Mouse (Mus musculus): ENCODE measurements around the gene Asgr1. TPM values are rescaled to one million over a fixed set of nuclear protein-coding genes. Genes with fewer than 3 reads are reported as not detected.
"Not testable (repeated sequence)": the region's sequence is repeated elsewhere in the genome, so short reads cannot be mapped to it uniquely, and the experiment has no call there.

The Asgr1 gene
- polyA plus RNA-seq, 1 experiment from 2014 or later = 1.1 TPM

DNA sequence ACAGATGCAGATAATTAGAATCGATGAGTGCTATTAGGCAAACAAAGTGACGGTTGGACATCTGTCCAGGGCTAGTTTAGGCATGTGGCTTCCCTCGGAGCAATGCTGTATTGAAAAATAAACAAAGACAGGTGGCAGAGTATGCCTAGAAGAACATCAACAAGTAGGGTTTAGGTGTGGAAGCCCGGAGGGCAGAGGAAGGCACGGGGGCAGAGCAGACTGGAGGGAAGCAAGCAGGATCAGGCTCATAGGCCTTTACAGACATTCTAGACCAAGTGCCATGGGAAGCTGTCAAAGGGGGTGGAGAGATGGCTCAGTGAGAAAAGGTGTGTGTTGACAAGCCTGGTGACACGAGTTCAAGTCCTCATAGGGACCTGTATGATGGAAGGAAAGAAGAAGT lies 4.5 kb upstream of the Asgr1 start:
- 52% methylated on average over 6 of the region's 6 CpGs for WGBS
- no peak for ATAC-seq (ENCODE audit: insufficient number of reproducible peaks, low FRiP score, low TSS enrichment, low read depth)
- Histone ChIP-seq H3K9ac (no peak overlapping the region), H3K36me3 (peaks cover 14% of the 10 kb centered on the region), H3K4me3 (no peak overlapping the region), H3K27ac (no peak overlapping the region), H3K4me1 (peaks cover 3% of the 10 kb centered on the region; the same call in 1 of the 2 replicates), H3K4me2 (no peak overlapping the region), H3K27me3 (0 out of 2 replicates have a peak, but pooled peaks cover 2% of the 10 kb centered on the region), H3K9me3 (no peaks in the 10 kb centered on the region)

DNA sequence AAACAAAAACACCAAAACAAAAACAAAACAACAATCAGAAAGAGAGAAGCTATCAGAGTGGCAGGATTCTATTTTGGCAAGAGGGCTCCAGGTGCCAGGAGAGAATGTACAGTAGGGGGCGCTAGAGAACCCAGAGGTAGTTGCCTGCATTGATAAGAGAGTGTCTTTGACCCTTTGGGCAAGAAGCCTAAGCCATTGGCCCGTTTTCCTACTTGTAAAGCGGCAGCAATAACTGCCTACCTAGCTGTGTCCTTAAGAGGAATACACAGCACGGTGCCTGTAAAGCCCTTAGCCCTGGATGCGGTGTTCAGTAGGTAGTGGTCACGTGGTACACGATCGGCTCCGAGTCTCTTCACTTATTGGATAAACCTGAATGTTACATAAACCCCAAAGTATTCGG lies 4.1 kb upstream of the Asgr1 start:
- Histone ChIP-seq H3K4me2 (no peak overlapping the region), H3K4me3 (no peak overlapping the region), H3K9ac (no peak overlapping the region), H3K27ac (no peak overlapping the region), H3K27me3 (0 out of 2 replicates have a peak, but pooled peaks cover 5% of the 10 kb centered on the region), H3K9me3 (no peaks in the 10 kb centered on the region), H3K4me1 (peaks cover 3% of the 10 kb centered on the region; the same call in 1 of the 2 replicates), H3K36me3 (peaks cover 9% of the 10 kb centered on the region)
- ATAC-seq (ENCODE audit: insufficient number of reproducible peaks, low FRiP score, low TSS enrichment, low read depth) = no peak
- WGBS = 51% methylated on average over 10 of the region's 10 CpGs

DNA sequence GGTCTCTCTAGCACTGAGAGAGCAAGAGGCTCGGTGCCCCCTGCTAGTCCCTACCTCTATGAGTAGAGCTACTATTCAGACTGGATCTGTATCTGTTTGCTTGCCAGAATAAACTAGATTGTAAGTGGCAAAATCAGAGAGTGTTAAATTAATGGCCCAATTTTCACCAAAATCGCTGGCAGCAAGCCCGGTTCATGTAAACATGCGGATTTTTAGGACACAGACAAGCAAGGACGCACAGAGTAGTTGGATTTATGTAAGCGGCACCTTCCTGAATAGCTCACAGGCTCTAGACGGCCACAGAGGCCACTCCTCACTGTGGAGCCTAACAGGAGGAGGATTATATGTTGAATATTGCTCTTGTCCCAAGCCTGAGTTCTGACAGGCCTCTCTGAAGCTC lies 729 bp upstream of the Asgr1 start:
- Histone ChIP-seq H3K9me3 (no peaks in the 10 kb centered on the region), H3K27ac (no peak overlapping the region), H3K27me3 (0 out of 2 replicates have a peak, but pooled peaks cover 8% of the 10 kb centered on the region)

DNA sequence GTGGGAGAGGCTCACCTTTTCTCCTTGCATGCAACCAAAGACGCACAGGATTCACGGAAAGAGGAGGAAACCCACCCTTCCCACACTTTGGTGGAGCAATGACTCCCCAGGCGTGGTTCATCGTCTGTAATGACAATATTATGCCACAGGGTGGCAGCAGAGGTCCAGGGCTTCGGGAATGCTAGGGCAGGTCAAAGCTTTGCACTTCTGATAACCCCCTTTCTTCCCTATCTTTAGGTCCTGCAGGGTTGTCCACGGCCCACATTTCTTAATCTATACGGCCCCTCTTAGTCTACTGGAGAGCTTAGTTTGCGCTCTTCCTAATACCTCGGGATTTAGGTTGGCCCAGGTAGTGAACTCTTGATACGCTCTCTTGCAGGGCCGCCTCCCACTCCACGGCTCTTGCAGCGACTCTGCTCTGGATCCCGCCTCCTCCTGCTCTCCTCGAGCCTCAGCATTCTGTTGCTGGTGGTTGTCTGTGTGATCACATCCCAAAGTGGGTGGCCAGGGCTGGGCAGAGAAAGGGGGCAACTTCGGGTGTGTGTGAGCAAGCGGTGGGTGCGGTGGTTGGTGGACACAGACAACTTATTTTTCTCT lies 1.8 kb downstream of the Asgr1 start:
- Histone ChIP-seq H3K27ac (no peak overlapping the region), H3K4me1 (peaks cover 11% of the 10 kb centered on the region), H3K4me3 (no peak overlapping the region), H3K36me3 (no peaks in the 10 kb centered on the region), H3K27me3 (0 out of 2 replicates have a peak, but pooled peaks cover 8% of the 10 kb centered on the region), H3K4me2 (peak overlapping the region; percentile 12; the same call in 1 of the 2 replicates), H3K9me3 (no peaks in the 10 kb centered on the region), H3K9ac (no peak overlapping the region)
- ATAC-seq (ENCODE audit: insufficient number of reproducible peaks, low FRiP score, low TSS enrichment, low read depth) = no peak
- WGBS = 26% methylated on average over 18 of the region's 18 CpGs

More for the DNA sequence above, 729 bp upstream of the Asgr1 start:
- 58% methylated on average over 7 of the region's 7 CpGs for WGBS
- peaks cover 11% of the 10 kb centered on the region for H3K4me1 ChIP-seq
- H3K9ac ChIP-seq = no peak overlapping the region
- ATAC-seq (ENCODE audit: insufficient number of reproducible peaks, low FRiP score, low TSS enrichment, low read depth) = no peak
- no peak overlapping the region for H3K4me3 ChIP-seq
- no peaks in the 10 kb centered on the region for H3K36me3 ChIP-seq
- H3K4me2 ChIP-seq = no peak overlapping the region

DNA sequence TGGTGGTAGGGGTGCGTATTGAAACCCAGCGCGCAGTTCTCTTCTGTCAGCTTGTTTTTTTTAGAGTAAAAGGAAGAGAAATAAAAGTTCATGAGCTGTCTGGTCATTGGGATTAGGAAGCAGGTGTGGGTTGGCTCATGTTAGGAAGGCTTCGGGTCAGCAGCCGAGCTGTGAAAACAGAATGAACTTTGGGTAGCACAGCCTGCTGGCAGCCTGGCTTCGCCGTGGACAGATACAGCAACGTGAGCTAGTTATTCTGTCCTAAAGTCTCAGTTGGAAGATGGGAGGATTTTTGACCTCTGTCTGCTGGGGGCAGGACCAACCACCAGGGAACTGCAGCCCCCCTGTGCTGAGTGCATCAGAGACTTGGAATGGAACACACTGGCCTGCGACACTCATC lies 3.9 kb downstream of the Asgr1 start:
- Histone ChIP-seq H3K4me1 (peaks cover 11% of the 10 kb centered on the region), H3K9ac (no peak overlapping the region), H3K4me3 (no peak overlapping the region), H3K9me3 (no peaks in the 10 kb centered on the region), H3K27me3 (0 out of 2 replicates have a peak, but pooled peaks cover 8% of the 10 kb centered on the region), H3K27ac (no peak overlapping the region), H3K36me3 (no peaks in the 10 kb centered on the region), H3K4me2 (no peak overlapping the region)
- 79% methylated on average over 9 of the region's 9 CpGs for WGBS
- ATAC-seq (ENCODE audit: insufficient number of reproducible peaks, low FRiP score, low TSS enrichment, low read depth) = no peak

DNA sequence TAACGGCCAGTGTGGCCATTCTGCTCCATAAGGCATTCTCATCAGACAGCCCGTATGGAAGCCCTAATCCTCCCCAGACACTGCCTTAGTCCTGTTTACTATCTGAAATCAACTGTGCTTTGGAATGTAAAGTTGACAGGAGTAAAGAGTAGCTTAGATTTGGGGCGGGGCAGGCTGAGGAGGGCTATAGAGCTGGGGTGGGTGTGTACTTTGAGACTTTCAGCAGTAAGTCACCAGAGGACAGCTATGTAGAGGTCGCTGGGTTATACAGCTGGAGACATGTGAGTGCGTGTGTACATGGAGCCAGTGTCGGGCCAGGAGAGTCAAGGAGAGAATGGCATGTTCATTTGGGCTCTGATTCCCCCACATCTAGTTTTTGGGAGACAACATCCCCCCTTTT lies 6.0 kb downstream of the Asgr1 start:
- ATAC-seq (ENCODE audit: insufficient number of reproducible peaks, low FRiP score, low TSS enrichment, low read depth) = no peak
- Histone ChIP-seq H3K4me3 (no peak overlapping the region), H3K27me3 (0 out of 2 replicates have a peak, but pooled peaks cover 1% of the 10 kb centered on the region), H3K9me3 (no peaks in the 10 kb centered on the region), H3K4me1 (peaks cover 8% of the 10 kb centered on the region; the same call in 1 of the 2 replicates), H3K27ac (no peak overlapping the region), H3K36me3 (no peaks in the 10 kb centered on the region), H3K4me2 (no peak overlapping the region), H3K9ac (no peak overlapping the region)
- WGBS = 49% methylated on average over 6 of the region's 6 CpGs

DNA sequence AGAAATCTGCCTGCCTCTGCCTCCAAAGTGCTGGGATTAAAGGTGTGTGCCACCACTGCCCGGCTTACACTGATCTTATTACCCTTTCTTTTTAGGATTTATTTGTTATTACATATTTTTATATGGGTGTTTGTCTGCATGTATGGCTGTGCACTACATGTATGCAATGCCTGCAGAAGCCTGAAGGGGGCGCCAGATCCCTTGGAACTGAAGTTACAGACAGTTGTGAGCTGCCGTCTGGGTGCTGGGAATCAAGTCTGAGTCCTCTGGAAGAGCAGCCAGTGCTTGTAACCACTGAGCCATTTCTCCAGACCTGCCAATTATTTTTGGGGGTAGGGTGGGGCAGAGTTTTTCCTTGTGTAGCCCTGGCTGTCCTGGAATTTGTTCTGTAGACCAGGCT lies 9.2 kb downstream of the Asgr1 start:
- Histone ChIP-seq H3K4me2 (no peak overlapping the region), H3K4me3 (no peak overlapping the region), H3K4me1 (peaks cover 16% of the 10 kb centered on the region; the same call in 1 of the 2 replicates), H3K27me3 (no peaks in the 10 kb centered on the region), H3K36me3 (no peaks in the 10 kb centered on the region), H3K27ac (no peak overlapping the region), H3K9ac (no peak overlapping the region), H3K9me3 (no peaks in the 10 kb centered on the region)
- 69% methylated on average over 3 of the region's 3 CpGs for WGBS
- ATAC-seq (ENCODE audit: insufficient number of reproducible peaks, low FRiP score, low TSS enrichment, low read depth) = no peak

DNA sequence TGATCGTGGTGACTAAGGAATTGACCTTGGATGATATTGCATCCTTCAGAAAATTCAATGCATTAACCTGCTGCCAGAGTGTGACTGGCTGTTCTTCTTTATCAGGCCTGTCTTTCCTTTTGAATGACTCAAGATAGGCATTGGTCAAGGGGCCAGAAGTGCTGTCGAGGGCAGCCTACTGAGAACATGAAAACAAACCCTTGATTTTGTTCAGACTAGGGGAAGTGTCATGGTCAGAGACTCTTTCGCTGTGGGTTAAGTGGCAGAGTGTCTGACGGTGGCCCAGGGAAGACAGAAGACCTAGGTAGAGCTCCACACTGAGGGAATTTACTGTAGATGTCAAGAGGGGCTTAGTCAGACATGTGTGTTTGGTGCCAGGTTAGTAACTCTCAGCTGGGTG lies 12.8 kb downstream of the Asgr1 start:
- Histone ChIP-seq H3K4me2 (no peak overlapping the region), H3K9ac (no peak overlapping the region), H3K27me3 (no peaks in the 10 kb centered on the region), H3K4me3 (no peak overlapping the region), H3K27ac (no peak overlapping the region), H3K4me1 (peaks cover 16% of the 10 kb centered on the region; the same call in 1 of the 2 replicates), H3K9me3 (no peaks in the 10 kb centered on the region), H3K36me3 (no peaks in the 10 kb centered on the region)
- 78% methylated on average over 4 of the region's 4 CpGs for WGBS
- no peak for ATAC-seq (ENCODE audit: insufficient number of reproducible peaks, low FRiP score, low TSS enrichment, low read depth)

DNA sequence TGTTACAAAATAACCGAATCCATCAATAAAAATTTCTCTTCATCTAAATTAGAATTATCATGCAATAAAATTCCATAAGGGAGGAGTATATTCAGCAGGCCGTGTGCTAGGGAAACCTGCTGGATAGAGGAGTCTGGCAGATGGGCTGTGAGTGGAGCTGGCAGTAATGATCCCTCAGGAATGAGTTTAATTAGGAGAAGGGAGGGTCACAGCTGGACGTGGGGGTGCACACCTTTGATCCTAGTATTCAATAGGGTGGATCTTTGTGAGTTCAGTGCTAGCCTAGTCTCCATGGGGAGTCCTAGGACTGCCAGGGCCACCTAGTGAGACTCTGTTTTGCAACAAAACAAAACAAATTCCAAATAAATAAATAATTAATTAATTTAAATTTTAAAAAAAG lies 14.4 kb downstream of the Asgr1 start:
- ATAC-seq (ENCODE audit: insufficient number of reproducible peaks, low FRiP score, low TSS enrichment, low read depth) = no peak
- no peak overlapping the region for H3K27ac ChIP-seq
- no peak overlapping the region for H3K4me3 ChIP-seq
- H3K36me3 ChIP-seq = no peaks in the 10 kb centered on the region
- peaks cover 16% of the 10 kb centered on the region; the same call in 1 of the 2 replicates for H3K4me1 ChIP-seq
- 45% methylated on average over 3 of the region's 3 CpGs for WGBS
- no peaks in the 10 kb centered on the region for H3K9me3 ChIP-seq
- H3K27me3 ChIP-seq = no peaks in the 10 kb centered on the region
- H3K9ac ChIP-seq = no peak overlapping the region
- no peak overlapping the region for H3K4me2 ChIP-seq

DNA sequence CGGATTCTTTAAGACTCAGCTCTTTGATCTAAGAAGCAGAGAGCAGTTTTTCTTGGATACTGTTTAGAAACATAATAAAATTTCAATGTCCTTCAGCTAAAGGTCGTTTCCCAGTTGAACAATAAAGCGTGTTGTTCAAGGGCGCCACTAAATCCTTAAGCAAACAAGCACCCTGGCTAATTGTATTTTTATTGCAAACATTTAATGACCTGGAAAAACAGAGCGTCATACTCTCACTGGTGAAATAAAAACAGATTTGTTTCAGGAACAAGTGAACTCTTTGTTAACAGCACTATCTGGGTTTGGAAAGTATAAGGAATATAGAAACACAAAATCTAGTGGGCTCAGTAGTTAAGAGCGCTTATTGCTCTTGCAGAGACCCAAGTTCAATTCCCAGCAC lies 16.2 kb downstream of the Asgr1 start:
- 0 out of 2 replicates have a peak, but pooled peaks have one; percentile 20 for ATAC-seq (ENCODE audit: insufficient number of reproducible peaks, low FRiP score, low TSS enrichment, low read depth)
- Histone ChIP-seq H3K27ac (peak overlapping the region; percentile 67), H3K9me3 (no peaks in the 10 kb centered on the region), H3K9ac (no peak overlapping the region), H3K4me3 (no peak overlapping the region), H3K4me2 (no peak overlapping the region), H3K4me1 (peaks cover 16% of the 10 kb centered on the region; the same call in 1 of the 2 replicates), H3K27me3 (no peaks in the 10 kb centered on the region), H3K36me3 (no peaks in the 10 kb centered on the region)
- WGBS = 30% methylated on average over 6 of the region's 6 CpGs

DNA sequence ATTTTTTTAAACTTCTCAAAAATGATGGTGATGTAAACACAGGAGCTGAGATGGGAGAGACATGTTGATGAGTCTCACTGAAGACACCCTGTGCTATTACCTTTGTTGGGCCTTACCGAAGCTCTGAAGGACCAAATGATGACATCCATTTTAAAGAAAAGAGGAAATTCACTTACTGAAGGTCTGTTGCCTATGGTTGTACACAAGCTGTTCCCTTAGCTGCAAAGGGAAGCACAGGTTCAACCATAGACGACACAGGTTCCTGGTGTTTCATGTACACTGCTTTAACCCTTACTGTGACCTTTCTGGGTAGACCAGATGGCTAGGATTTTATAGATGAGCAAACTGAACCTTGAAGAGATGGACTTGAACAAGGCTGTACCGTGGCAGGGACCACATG lies 16.7 kb downstream of the Asgr1 start:
- WGBS = 65% methylated on average over 3 of the region's 3 CpGs
- H3K4me1 ChIP-seq = peaks cover 16% of the 10 kb centered on the region; the same call in 1 of the 2 replicates
- ATAC-seq (ENCODE audit: insufficient number of reproducible peaks, low FRiP score, low TSS enrichment, low read depth); H3K27me3 ChIP-seq; H3K36me3 ChIP-seq; H3K4me3 ChIP-seq; H3K9me3 ChIP-seq; H3K4me2 ChIP-seq; H3K9ac ChIP-seq: not testable (repeated sequence)
- peak overlapping the region; percentile 6 for H3K27ac ChIP-seq

DNA sequence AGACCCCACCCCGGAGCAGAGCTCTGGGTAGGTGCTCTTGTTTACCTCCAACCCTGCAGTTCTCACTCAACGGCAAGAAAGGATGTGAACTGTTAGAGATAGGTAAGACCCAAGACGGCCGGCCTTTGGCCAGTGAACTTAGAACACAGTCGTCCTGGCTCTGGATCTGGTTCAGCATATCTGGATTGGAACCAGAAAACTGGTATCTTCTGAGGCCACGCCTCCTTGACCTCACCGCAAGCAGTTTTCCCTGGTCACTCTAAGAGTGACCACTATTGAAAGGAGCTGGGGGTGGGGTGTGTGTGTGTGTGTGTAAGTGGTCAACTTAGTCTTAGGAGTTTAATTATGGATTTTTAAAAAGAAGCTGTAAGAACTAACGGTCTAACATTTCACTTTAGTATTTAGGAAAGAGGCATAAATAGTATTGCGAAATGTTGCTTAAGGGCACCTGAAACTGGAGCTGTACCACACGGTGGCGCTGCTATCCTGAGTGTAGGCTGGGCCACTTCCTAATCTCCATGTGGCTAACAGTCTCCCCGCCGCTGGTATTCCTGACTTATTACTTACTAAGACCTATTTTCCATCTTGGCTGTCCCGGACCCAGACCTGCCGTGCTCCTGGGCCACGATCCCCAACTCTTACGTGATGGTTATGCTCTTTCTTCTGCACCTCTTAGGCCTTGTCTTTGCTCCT lies 20.6 kb downstream of the Asgr1 start:
- H3K9ac ChIP-seq = no peak overlapping the region
- 37% methylated on average over 17 of the region's 17 CpGs for WGBS
- H3K36me3 ChIP-seq = no peaks in the 10 kb centered on the region
- no peaks in the 10 kb centered on the region for H3K27me3 ChIP-seq
- no peak overlapping the region for H3K27ac ChIP-seq
- no peaks in the 10 kb centered on the region for H3K4me1 ChIP-seq
- H3K4me3 ChIP-seq = no peak overlapping the region
- no peaks in the 10 kb centered on the region for H3K9me3 ChIP-seq
- ATAC-seq (ENCODE audit: insufficient number of reproducible peaks, low FRiP score, low TSS enrichment, low read depth) = 0 out of 2 replicates have a peak, but pooled peaks have one; percentile 40
- H3K4me2 ChIP-seq = no peak overlapping the region

Measured in limb, embryonic 15.5 days (tissue).